Mouse (Mus musculus) forebrain, embryonic 10.5 days (tissue): ENCODE data around the gene 1600015I10Rik. TPM values are rescaled to one million over a fixed set of nuclear protein-coding genes. Genes with fewer than 3 reads are reported as not detected.
A peak's percentile ranks its signal among the peaks of the same experiment; 100 is the strongest.
"Not testable (repeated sequence)": the region's sequence is repeated elsewhere in the genome, so short reads cannot be mapped to it uniquely, and the experiment has no call there.

Experiments used
- DNase-seq: peaks from one replicate; pipeline ENCODE4 v3.0.0-alpha.2; 2017; ENCODE audit warnings: low spot score; ENCODE audit errors: extremely low spot score
- H3K27ac ChIP-seq: fragments of 300-500 bp; sonication (generic); 2 replicates; pipeline ENCODE4 v1.5.1; 2016; ENCODE audit warnings: mild to moderate bottlenecking
- H3K27me3 ChIP-seq: fragments of 300-500 bp; sonication (generic); 2 replicates; pipeline ENCODE4 v1.6.1; 2016; ENCODE audit warnings: mild to moderate bottlenecking; ENCODE audit not compliant: poor library complexity, severe bottlenecking
- H3K36me3 ChIP-seq: fragments of 300-500 bp; sonication (generic); replicated peaks from 2 replicates; pipeline ENCODE4 v1.6.1; 2016; ENCODE audit warnings: mild to moderate bottlenecking, moderate library complexity
- H3K4me1 ChIP-seq: fragments of 300-500 bp; sonication (generic); 2 replicates; pipeline ENCODE4 v1.6.1; 2016
- H3K4me3 ChIP-seq: fragments of 300-500 bp; sonication (generic); 2 replicates; pipeline ENCODE4 v1.5.1; 2016; ENCODE audit warnings: mild to moderate bottlenecking, moderate library complexity
- H3K9me3 ChIP-seq: fragments of 300-500 bp; sonication (generic); 2 replicates; pipeline ENCODE4 v1.6.1; 2016; ENCODE audit warnings: mild to moderate bottlenecking, moderate library complexity
- WGBS: fragments of 180-500 bp; shearing (Covaris S2); methylation state at CpG from one replicate; pipeline ENCODE4 v1.1.7; 2016; 5-methylcytosine and 5-hydroxymethylcytosine counted together
- polyA plus RNA-seq: library from polyadenylated mRNA; unstranded; fragments of >200 nt; fragmentation: Nextera tagmentation; extraction: Ambion mirVana; gene quantifications from 2 replicates; pipeline ENCODE4 v1.2.1, GENCODE M21; 2016

1600015I10Rik gene
- polyA plus RNA-seq, 1 experiment from 2014 or later = not detected

GRCm38 (mm10) chr6:48913587-48913986 is 16.1 kb upstream of the 1600015I10Rik start:
- 96% methylated on average over 2 of the region's 2 CpGs for WGBS
- DNase-seq = no peak
- no peaks in the 10 kb centered on the region for H3K9me3 ChIP-seq
- no peaks in the 10 kb centered on the region for H3K27me3 ChIP-seq
- H3K4me3 ChIP-seq = no peak overlapping the region
- no peaks in the 10 kb centered on the region for H3K4me1 ChIP-seq
- H3K36me3 ChIP-seq = no peaks in the 10 kb centered on the region
- no peak overlapping the region for H3K27ac ChIP-seq

DNA sequence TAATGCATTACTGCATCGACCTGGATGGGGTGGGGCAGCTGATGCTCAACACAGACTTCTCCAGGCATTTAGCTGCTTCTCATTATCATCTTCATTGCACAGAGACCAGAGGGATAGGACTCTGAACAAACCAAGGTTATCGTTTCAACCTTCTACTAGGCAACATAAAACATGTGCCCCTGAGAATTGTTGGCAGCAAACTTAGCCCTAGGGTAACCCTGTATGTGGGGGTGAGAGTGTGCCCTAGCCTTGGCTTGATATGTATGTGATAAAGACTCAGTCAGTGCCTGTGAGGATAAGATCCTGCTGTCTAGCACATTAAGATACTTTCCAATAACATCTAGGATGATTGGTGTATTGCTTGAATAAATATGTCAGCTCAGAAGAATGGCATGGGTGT is 19.9 kb downstream of the 1600015I10Rik start:
- Histone ChIP-seq H3K36me3 (no peaks in the 10 kb centered on the region), H3K4me1 (no peaks in the 10 kb centered on the region), H3K9me3 (peaks cover 5% of the 10 kb centered on the region; the same call in 1 of the 2 replicates), H3K27me3 (no peaks in the 10 kb centered on the region), H3K27ac (no peak overlapping the region), H3K4me3 (no peak overlapping the region)
- no peak for DNase-seq
- 81% methylated on average over 2 of the region's 2 CpGs for WGBS

- Histone ChIP-seq H3K9me3 (no peaks in the 10 kb centered on the region), H3K4me1 (no peaks in the 10 kb centered on the region), H3K27ac (no peak overlapping the region), H3K4me3 (no peak overlapping the region), H3K27me3 (no peaks in the 10 kb centered on the region), H3K36me3 (no peaks in the 10 kb centered on the region)
- WGBS = 94% methylated on average over 5 of the region's 5 CpGs
- no peak for DNase-seq
These were observed 21.0 kb downstream of the 1600015I10Rik start for GRCm38 (mm10) chr6:48950676-48951075.

DNA sequence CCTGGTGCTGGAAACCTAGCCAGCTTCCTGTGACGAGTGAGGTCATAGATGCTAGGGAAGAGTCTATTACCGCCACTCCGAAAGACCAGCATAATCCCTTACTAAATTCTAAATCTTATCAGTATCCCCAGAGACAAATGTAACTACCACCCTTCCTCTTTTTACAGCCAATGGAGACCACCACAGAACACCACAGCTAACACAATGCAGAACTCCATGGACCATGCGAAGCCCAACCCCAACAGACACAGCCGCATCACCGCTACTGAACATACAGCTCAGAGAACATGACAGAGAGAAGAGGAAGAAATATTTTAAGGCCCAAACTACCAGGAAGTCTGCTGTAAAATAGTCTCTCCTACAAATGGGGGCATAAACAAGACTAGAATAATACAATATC is 21.9 kb downstream of the 1600015I10Rik start:
- Histone ChIP-seq H3K27ac (no peak overlapping the region), H3K27me3 (no peaks in the 10 kb centered on the region), H3K9me3 (no peaks in the 10 kb centered on the region), H3K4me3 (no peak overlapping the region), H3K4me1 (no peaks in the 10 kb centered on the region), H3K36me3 (no peaks in the 10 kb centered on the region)
- WGBS = 91% methylated on average over 6 of the region's 6 CpGs
- DNase-seq = no peak

- DNase-seq = no peak
- no peaks in the 10 kb centered on the region for H3K36me3 ChIP-seq
- no peak overlapping the region for H3K27ac ChIP-seq
- H3K4me1 ChIP-seq = no peaks in the 10 kb centered on the region
- no peak overlapping the region for H3K4me3 ChIP-seq
- H3K27me3 ChIP-seq = no peaks in the 10 kb centered on the region
- 83% methylated on average over 5 of the region's 5 CpGs for WGBS
- no peaks in the 10 kb centered on the region for H3K9me3 ChIP-seq
These were observed 23.5 kb downstream of the 1600015I10Rik start for GRCm38 (mm10) chr6:48953220-48953619.

DNA sequence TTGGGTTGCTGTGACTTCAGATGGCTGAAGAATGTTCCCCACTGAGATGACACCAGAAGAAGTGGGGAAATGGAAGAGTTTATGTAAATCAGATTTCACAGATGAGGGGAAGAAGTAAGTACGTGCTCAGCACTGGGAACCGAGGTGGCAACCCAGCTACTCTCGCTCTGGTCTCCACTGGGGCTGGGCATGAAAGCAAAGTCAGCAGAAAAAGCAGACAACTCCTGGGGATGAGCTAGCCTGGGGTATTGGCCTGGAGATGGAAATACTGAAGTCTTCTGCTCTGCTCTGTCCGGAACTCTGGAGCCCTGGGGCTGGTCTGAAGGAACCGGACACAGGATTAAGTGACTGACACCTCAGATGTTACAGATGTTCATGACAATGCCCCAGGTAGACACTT is 24.5 kb downstream of the 1600015I10Rik start:
- Histone ChIP-seq H3K36me3 (no peaks in the 10 kb centered on the region), H3K4me1 (no peaks in the 10 kb centered on the region), H3K9me3 (no peaks in the 10 kb centered on the region), H3K27me3 (no peaks in the 10 kb centered on the region), H3K4me3 (no peak overlapping the region), H3K27ac (no peak overlapping the region)
- WGBS = 84% methylated on average over 5 of the region's 5 CpGs
- no peak for DNase-seq

- H3K4me1 ChIP-seq = no peaks in the 10 kb centered on the region
- H3K27me3 ChIP-seq = no peaks in the 10 kb centered on the region
- no peak for DNase-seq
- no peak overlapping the region for H3K27ac ChIP-seq
- H3K9me3 ChIP-seq = no peaks in the 10 kb centered on the region
- no peak overlapping the region for H3K4me3 ChIP-seq
- no peaks in the 10 kb centered on the region for H3K36me3 ChIP-seq
- 35% methylated on average over 1 of the region's 1 CpGs for WGBS
These were observed 25.3 kb downstream of the 1600015I10Rik start for GRCm38 (mm10) chr6:48954946-48955345.

- Histone ChIP-seq H3K4me3 (no peak overlapping the region), H3K4me1 (no peaks in the 10 kb centered on the region), H3K36me3 (no peaks in the 10 kb centered on the region), H3K27me3 (no peaks in the 10 kb centered on the region), H3K9me3 (no peaks in the 10 kb centered on the region), H3K27ac (no peak overlapping the region)
- 86% methylated on average over 4 of the region's 4 CpGs for WGBS
- DNase-seq = no peak
These were observed 27.1 kb downstream of the 1600015I10Rik start for GRCm38 (mm10) chr6:48956785-48957184.

- DNase-seq = peak; percentile 13
- Histone ChIP-seq H3K27me3 (no peaks in the 10 kb centered on the region), H3K4me3 (no peak overlapping the region), H3K9me3 (no peaks in the 10 kb centered on the region), H3K4me1 (no peaks in the 10 kb centered on the region), H3K27ac (no peak overlapping the region), H3K36me3 (no peaks in the 10 kb centered on the region)
- WGBS = 75% methylated on average over 1 of the region's 1 CpGs
These were observed 28.4 kb downstream of the 1600015I10Rik start for GRCm38 (mm10) chr6:48958053-48958452.

DNA sequence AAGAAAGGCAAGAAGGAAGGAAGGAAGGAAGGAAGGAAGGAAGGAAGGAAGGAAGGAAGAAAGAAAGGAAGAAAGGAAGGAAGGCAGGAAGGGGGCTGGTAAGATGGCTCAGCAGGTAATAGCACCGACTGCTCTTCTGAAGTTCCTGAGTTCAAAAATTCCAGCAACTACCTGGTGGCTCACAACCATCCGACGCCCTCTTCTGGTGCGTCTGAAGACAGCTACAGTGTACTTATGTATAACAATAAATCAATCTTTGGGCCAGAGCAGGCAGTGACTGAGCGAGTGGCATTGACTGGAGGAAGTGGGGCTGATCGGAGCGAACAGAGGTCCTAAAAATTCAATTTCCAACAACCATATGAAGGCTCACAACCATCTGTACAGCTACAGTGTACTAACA is 29.5 kb downstream of the 1600015I10Rik start:
- DNase-seq, H3K36me3 ChIP-seq, H3K27me3 ChIP-seq, H3K4me3 ChIP-seq, H3K9me3 ChIP-seq, H3K27ac ChIP-seq, H3K4me1 ChIP-seq: not testable (repeated sequence)
- 37% methylated on average over 7 of the region's 7 CpGs for WGBS

- not testable (repeated sequence) for DNase-seq, H3K4me1 ChIP-seq, H3K4me3 ChIP-seq, H3K9me3 ChIP-seq, H3K27ac ChIP-seq, H3K36me3 ChIP-seq, H3K27me3 ChIP-seq
- WGBS = 89% methylated on average over 5 of the region's 5 CpGs
These were observed 37.0 kb downstream of the 1600015I10Rik start for GRCm38 (mm10) chr6:48966696-48967095.

GRCm38 (mm10) chr6:48967868-48968267 is 38.2 kb downstream of the 1600015I10Rik start:
- Histone ChIP-seq H3K4me3 (no peak overlapping the region), H3K36me3 (no peaks in the 10 kb centered on the region), H3K9me3 (no peaks in the 10 kb centered on the region), H3K4me1 (no peaks in the 10 kb centered on the region), H3K27ac (no peak overlapping the region), H3K27me3 (no peaks in the 10 kb centered on the region)
- no peak for DNase-seq

DNA sequence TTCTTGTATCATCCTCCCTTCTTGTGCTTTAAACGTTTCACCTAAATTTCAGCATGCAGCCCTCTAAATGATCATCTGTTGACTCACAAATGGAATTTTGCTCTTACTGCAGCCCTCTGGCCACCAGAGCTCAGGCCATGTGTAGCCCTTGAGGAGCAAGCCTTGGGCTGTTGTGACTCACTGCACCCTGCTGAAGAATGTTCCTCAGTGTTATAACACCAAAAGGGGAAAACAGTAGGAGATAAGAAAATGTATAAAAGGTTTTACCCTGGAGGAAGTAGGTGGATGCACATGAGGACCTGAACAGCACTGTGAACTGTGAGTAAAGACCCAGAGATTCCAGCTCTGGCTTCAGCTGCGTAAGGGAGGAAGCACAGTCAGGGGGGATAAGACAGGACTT is 45.0 kb downstream of the 1600015I10Rik start, which contains the start of gene Doxl2:
TSS of gene Doxl2 (plus strand) at position 301 of the 400 bp plus-strand sequence.
- no peaks in the 10 kb centered on the region for H3K36me3 ChIP-seq
- no peak for DNase-seq
- H3K27me3 ChIP-seq = no peaks in the 10 kb centered on the region
- no peak within 1 kb of the TSS for H3K4me3 ChIP-seq
- no peaks in the 10 kb centered on the region for H3K9me3 ChIP-seq
- 89% methylated on average over 2 of the region's 2 CpGs for WGBS
- no peak within 1 kb of the TSS for H3K27ac ChIP-seq
- no peaks in the 10 kb centered on the region for H3K4me1 ChIP-seq

- no peaks in the 10 kb centered on the region for H3K27me3 ChIP-seq
- H3K4me3 ChIP-seq = no peak overlapping the region
- no peaks in the 10 kb centered on the region for H3K9me3 ChIP-seq
- whole genome bisulfite sequencing = 61% methylated on average over 1 of the region's 1 CpGs
- H3K27ac ChIP-seq = no peak overlapping the region
- DNase-seq = no peak
- no peaks in the 10 kb centered on the region for H3K4me1 ChIP-seq
- H3K36me3 ChIP-seq = no peaks in the 10 kb centered on the region
These were observed 49.9 kb downstream of the 1600015I10Rik start for GRCm38 (mm10) chr6:48979616-48980015.
